Mouse (Mus musculus) T-helper 2 cell (primary cell): ENCODE data around the gene Zfp672.
"Not testable (repeated sequence)": the region's sequence is repeated elsewhere in the genome, so short reads cannot be mapped to it uniquely, and the experiment has no call there.

ENCODE experiments used
- in situ Hi-C: fragments of 300-600 bp; cut with MboI, MseI; formaldehyde crosslinking; loops from one replicate; pipeline ENCODE4 v1.15.1; 2025; ENCODE audit warnings: high pct_unique_total_duplicates

Gene Zfp672

DNA sequence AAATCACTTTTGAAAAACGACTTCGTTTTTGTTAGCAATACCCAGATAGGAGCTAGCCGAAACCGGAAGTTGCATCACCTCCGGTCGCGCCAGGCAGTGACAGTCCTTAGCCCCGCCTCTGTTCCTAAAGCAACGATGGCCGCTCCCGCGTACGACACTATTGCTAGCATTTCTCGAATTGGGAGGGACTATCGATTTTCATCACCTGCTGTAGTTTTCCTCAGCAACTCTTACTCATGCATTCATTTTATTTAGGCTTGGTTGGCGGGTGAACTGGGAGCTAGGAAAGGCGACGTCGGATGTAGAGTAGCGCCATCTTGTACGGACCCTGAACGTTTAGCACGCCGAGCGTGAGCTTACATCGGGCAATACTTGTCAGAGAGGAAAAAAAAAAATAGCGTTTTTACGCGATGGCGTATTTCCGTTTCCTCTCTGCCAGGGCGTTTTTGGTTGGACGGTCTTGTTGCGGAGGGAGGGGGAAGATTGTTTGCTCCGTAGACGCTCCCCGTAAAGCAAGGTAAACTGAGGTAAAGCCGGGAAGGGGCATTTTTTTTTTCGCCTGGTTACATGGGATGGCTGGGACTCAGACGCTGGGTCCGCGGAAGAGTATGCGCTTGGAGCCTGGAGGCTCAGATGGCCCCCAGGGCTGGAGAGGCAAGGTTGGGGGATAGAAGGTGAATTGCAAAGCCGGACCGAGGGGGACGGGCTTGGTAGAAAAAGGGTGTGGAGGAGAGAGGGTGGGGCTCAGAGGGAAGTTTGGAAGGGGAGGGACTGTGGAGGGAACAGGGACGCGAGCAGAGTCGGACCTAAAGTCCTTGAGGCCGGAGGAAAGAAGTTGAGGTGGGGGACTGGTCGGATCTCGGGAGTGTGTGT lies at the start of gene Zfp672, which contains the start of gene Sh3bp5l:
TSS of gene Zfp672 (minus strand) at position 64 of the 873 bp plus-strand sequence.
TSS of gene Sh3bp5l (plus strand) at position 449 of the 873 bp plus-strand sequence.
- in situ Hi-C loops, result no loop called here

GRCm38 (mm10) chr11:58379516-58379915 lies 49.4 kb upstream of the Zfp672 start:
- in situ Hi-C loops, result no loop called here

DNA sequence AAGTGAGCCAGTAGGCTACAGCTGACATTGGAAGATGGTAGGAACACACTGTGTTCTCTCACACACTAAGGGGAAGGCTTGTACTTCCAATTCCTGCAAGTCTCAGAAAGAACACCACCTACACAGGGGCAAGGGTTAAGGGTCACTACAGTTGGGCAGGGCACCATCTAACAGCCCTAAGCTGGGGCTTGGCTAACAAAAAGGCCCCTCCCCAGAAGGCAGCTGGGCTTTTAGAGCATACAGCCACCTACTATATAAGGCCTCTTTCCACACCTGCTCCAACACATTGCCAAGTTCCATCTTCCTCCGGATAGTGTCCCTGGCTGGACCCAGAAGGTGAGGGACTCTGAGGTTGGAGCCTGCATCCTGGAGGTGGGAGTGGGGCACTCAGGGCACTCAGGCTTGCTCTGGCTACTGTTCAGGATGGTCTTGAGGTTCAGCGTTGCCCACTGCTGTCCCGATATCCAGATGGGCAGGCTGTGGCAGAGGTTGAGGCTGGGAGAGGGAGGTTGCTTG lies 48.7 kb upstream of the Zfp672 start, which contains the start of gene Lypd8:
TSS of gene Lypd8 (plus strand) at position 281 of the 516 bp plus-strand sequence.
- in situ Hi-C loops, result no loop called here

- in situ Hi-C loops, result no loop called here
These were observed 47.5 kb upstream of the Zfp672 start for GRCm38 (mm10) chr11:58377686-58378085.

GRCm38 (mm10) chr11:58377273-58377672 lies 47.1 kb upstream of the Zfp672 start:
- in situ Hi-C loops, result no loop called here

- in situ Hi-C loops, result not testable (repeated sequence)
These were observed 36.1 kb upstream of the Zfp672 start for GRCm38 (mm10) chr11:58366191-58366590.

- in situ Hi-C loops, result no loop called here
These were observed 34.3 kb upstream of the Zfp672 start for GRCm38 (mm10) chr11:58364454-58364853.

- in situ Hi-C loops, result not testable (repeated sequence)
These were observed 32.4 kb upstream of the Zfp672 start for GRCm38 (mm10) chr11:58362562-58362961.

GRCm38 (mm10) chr11:58357844-58358534 lies 27.9 kb upstream of the Zfp672 start:
- in situ Hi-C loops, result no loop called here

DNA sequence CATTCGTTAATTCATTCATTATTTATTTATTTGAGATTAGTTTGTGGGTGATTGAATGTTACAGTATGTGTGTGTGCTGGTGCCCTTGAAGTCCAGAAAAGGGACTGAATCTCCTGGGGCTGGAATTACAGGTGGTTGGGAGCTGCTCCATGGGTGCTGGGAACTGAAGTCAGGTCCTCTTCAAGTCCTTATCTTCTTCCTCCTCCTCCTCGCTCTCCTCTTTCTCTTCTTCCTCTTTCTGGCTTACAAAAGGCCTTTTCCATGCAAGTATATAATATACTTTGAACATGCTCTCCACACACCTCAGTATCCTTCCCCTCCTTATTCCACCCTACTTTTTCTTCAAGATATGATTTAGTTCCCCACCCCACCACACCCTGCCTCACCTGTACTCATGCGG lies 26.9 kb upstream of the Zfp672 start:
- in situ Hi-C loops, result no loop called here

DNA sequence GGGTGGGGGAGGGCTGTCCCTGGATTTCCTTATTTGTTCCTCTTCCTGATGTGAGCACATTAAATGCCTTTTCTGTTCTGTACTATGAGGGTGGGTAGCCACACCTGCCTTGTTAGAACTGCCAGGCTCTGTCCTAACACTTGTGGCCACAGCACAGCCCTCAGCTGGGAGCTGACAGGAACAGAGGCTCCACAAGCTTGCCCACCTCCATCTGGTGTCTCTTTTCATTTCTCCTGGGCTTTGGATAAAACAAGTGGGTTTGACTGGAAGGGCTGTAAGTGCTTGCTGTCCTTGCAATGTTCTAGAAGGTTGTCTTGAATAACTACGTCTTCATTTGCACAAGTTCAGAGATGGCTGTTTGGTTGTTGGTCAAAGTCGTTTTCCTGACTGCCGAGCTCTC lies 24.8 kb upstream of the Zfp672 start:
- in situ Hi-C loops, result no loop called here

- in situ Hi-C loops, result no loop called here
These were observed 24.3 kb upstream of the Zfp672 start for GRCm38 (mm10) chr11:58354476-58354875.

DNA sequence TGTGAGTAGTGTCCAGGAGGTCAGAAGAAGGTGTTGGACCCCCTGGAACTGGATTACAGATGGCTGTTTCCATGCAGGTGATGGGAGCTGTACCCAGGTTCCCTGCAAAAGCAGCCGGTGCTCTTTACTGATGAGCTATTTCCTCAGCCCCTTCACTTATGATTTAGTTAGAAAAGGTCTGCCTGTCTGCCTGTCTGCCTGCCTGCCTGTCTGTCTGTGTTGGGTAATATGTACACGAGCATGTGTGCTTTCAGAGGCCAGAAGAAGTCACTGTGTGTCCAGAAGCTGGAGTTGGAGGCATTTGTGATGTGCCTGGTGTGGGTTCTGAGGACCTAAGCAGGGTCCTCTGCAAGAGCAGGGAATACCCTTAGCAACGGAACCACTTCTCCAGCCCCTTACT lies 23.6 kb upstream of the Zfp672 start:
- in situ Hi-C loops, result no loop called here

DNA sequence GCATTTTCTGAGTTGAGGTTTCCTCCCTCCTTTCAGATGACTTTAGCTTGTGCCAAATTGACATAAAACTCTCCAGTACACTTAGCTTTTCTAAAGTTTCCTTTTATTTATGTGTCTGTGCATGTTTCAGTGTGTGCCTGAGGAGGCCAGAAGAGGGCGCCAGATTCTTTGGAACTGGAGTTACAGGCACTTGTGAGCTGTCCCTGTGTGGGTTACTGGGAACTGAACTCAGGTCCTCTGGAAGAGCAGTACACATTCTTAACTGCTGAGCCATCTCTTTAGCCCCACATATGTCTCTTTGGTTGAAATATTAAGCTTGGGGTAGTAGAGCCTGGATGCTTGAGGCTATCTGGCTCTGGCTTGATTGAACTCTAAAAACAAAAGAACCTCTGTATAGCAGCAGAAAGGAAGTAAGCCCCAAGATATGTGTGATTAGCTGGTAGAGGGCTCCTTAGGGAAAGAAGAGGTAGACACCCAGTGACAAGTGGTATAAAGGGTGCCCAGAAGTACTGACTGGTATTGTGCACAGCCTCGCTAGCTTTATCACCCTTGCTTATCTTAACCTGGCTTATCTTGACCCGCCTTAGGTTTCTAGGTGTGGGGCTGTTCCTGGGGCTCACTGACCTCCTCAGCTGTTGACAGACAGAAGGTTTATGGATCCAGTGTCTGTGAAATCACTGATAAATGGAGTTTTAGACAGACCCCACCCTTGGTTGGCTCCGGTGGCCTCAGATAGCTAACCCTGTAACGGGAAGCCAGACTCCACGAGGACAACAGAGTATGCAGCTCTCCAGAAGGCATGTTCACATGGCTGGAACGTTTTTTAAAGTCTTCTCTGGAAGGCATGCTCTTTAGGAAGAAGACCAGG lies 22.8 kb upstream of the Zfp672 start:
- in situ Hi-C loops, result no loop called here

GRCm38 (mm10) chr11:58351179-58351578 lies 21.0 kb upstream of the Zfp672 start:
- in situ Hi-C loops, result no loop called here

GRCm38 (mm10) chr11:58350628-58351027 lies 20.5 kb upstream of the Zfp672 start:
- in situ Hi-C loops, result no loop called here

DNA sequence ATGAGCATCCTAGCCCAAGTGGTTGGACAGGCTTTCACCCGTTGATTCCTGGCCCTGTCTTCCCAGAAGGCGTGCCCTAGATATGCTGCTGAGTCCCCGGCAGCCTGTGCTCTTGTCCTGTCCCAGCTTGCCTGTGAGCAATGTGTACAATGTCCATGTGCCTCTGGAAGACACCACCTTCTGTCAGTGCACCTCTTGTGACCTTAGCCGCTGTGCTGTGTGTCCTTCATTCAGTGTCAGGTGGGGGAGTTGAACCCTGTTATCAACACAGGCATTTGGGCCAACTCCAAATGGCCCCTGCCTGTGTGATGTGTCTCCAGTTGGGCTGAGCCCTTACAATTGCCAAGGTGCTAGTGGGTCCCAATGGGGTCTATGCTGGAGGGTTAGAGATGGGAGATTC lies 16.6 kb upstream of the Zfp672 start:
- in situ Hi-C loops, result no loop called here

DNA sequence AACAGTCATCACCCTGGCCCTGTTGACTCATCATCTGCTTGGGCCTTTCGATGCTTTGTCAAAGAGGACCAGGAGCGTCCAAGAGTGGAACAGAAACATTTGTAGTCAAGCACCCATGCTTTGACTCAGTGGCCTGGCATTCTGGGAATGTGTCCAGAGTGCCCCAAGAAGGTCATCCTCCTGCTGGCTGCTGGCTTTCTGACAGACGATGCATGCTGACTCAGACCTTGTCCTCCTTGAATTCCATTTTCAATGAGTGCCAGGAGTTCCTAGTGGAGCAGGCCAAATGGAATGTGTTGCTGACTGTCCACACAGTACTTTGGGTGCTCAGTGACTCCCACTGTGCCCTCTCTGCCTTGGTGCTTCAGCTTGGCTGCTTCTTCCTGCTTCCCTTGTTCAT lies 4.6 kb upstream of the Zfp672 start:
- in situ Hi-C loops, result no loop called here

GRCm38 (mm10) chr11:58331546-58331945 lies 1.4 kb upstream of the Zfp672 start:
- in situ Hi-C loops, result no loop called here

- in situ Hi-C loops, result no loop called here
These were observed 983 bp upstream of the Zfp672 start for GRCm38 (mm10) chr11:58331149-58331495.

- in situ Hi-C loops, result no loop called here
These were observed 248 bp downstream of the Zfp672 start for GRCm38 (mm10) chr11:58329906-58330275.

DNA sequence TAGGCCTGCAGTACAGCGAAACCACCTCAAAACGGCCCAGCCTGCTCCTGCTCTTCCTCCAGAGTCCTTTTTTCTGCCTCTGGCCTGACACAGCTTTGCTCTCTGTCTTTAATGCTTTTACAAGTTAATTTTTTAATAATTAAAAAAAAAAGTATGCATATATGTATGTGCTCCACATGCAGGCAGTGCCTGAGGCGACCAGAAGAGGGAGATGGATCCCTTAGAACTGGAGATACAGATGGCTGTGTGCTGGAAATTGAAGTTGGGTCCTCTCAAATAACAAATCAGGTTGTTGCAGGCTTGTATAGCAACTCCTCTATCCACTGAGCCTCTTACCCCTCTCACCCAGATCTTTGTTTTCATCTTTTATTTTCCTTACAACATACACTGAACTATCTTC lies 3.4 kb downstream of the Zfp672 start:
- in situ Hi-C loops, result no loop called here
